Mouse (Mus musculus) lung, postnatal 4 days (tissue): ENCODE data around the gene Hras.

ENCODE experiments used
- DNase-seq, 2 experiments: peaks; one replicate each; pipeline ENCODE4 v3.0.0; 2021

The Hras gene

DNA sequence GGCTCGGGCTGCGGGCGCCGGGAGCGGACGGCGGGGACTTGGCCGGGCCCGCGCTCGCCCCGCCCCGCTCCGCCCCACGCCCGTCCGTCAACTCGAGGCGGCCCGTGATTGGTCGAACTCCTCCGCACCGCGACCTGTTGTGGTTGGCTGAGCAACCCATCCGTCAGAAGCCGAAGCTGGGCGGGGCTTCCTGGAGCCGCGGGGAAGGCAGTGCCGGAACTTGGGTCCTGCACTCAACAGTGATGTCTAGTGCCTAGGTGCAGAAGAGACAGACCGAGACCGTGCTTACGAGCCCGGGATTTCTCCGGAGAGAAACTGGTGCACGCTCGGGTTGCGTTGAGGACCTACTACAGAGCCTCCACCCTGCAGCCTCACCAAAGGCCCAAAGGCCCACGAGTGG is at the start of gene Hras, which contains the start of gene Lrrc56:
Hras (minus strand) TSS at position 58 of the 400 bp plus-strand sequence.
Lrrc56 (plus strand) TSS at position 210 of the 400 bp plus-strand sequence.
- peak; percentile 98 to 99 for DNase-seq

DNA sequence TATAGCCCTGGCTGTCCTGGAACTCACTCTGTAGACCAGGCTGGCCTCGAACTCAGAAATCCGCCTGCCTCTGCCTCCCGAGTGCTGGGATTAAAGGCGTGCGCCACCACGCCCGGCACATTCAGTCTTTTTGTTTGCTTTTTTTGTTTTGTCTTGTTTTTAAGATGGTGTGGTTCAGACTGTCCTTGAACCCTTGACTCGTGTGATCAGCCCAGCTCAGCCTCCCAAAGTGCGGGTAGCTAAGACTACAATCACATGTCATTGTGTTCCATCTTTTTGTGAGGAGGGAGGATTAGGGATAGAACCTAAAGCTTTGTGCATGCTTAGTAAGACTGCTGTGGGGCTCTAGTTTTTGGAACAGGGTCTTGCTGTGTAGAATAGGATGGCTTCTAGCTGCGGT is 37.7 kb upstream of the Hras start:
- DNase-seq = no peak

DNA sequence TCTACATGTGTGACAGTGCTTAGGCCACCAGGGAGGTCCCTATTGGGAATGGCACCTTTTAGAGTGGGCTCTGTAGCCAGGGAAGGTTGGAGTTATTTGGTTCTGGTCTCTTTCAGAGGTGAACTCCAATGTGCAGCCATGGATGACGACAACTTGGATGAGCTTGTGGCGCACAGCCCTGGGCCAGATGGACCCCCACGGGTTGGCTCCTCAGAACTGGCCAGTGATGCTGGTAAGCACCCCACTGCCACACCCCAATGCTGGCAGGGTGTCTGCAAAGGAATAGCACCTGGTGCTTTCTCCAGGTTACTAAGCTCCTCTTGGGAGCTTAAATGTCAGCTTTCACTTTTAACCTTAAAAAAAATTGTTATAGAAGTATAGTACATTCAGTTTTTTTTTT is 37.3 kb upstream of the Hras start:
- DNase-seq = no peak

DNA sequence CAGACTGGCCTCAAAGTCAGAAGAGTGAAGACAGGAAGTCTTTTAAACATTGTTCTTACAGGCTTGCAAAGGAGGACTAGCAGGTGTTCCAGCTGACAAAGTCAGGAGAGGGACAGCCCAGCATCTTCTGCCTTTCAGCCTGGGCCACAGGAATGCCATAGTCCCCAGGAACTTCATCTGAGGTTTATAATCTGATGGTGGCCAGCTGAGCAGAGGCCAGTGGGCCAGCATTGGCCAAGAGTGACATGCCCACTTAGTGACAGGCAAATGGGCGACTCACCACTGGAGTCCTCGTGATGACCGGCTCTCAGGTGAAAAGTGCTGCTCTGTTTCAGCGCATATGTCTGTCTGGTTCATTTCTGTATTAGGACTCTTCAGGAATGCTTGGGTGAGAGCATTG is 36.8 kb upstream of the Hras start:
- no peak for DNase-seq

DNA sequence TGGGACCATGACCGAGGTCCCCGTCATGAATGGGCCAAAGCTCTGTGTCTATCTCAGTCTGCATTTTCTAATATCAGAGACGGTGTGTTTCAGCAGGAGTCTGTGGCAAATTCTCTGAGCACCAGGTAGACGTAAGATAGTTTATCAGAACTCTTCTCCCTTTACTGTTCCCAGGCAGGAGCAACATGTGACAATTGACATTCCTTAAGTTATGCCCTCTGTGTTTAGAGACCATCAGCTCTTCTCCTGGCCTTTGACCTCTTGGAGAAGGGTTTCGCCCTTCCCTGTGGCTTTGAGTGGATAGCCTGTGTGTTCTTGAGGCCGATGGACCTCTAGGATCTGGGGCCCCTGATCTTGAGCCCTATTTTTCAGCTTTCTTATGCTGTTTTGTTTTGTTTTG is 35.9 kb upstream of the Hras start:
- no peak for DNase-seq

DNA sequence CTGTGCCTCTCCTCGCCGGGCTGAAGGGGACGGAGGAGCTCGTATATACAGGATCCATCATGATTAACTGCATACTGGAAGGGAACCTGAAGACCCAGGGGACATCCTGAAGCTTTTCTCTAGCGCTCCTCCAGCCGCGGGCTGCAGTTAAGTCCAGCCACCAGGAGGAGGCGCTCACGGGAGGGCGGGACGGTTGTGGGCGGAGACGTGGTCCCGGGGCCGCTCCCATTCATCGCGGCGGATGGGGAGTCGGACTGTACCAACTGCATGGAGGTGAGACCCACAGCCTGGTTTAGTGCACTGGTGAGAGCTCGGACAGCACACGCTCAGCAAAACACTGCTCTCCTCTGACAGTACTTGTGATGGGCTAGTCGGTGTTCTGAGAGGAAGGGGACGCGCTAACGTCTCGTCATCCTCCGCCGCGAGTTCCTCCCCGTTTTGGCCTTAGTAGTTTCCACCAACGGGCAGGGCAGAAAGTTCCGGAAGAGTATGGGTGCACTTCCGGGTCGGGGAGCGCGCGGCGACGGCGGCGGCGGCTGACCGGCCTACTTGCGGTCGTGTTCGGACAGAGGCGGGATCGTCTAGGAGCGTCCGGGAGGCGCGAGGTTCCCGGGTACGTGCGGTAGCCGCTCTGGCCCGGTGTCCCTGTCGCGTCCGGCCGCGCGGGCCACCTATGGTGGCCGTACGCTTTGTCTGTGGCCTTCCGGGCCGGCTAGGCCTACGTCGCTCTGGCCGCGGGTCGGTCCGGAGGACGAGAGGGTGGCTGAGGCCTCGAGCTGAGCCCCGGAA is 34.7 kb upstream of the Hras start, which contains the start of gene Phrf1:
Phrf1 (plus strand) TSS at position 506 of the 789 bp plus-strand sequence.
- DNase-seq = peak; percentile 91 to 95

DNA sequence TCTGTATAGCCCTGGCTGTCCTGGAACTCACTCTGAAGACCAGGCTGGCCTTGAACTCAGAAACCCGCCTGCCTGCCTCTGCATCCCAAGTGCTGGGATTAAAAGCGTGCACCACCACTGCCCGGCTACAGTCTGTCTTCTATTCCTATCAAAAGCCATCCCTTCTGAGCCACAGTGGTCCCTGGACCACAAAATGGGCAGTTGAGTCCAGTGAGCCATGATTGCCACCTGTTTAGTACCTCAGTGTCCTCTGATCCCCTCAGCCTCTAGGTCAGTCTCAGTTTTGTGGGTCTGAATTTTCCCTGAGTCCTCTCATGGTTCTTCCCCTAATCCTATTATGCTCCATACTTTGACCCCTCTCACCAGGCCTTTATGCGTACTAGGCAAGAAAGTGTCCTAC is 34.0 kb upstream of the Hras start:
- no peak for DNase-seq

DNA sequence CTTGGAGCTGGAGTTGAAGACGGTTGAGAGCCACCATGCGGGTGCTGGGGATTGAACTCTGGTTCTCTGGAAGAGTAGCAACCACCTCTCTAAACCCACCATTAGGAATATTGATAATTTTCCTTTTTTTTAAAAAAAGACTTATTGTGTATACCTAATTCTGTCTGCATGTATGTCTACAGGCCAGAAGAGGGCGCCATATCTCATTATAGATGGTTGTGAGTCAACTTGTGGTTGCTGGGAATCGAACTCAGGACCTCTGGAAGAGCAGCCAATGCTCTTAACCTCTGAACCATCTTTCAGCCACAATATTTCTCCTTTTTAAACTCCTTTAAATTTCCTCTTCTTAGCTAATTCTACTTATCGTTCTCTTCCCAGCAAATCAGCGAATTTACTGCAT is 32.7 kb upstream of the Hras start:
- DNase-seq = no peak

GRCm38 (mm10) chr7:141222696-141223215 is 29.0 kb upstream of the Hras start:
- no peak for DNase-seq

DNA sequence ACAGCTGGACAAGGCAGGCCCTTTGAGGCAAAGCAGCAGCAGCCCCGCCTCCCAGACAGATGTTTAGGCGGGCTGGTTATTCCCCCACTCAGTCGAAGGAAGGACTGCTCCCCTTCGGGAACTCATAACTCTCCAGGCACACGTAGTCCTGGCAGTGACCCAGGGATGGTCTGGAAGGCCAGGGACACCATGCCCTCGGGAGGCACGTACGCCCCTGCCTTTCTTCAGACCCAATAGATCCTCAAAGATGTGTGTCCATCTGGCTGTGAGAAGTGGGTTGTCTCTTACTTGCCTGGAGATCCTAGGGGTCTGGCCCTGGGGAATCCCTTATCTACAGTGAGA is 28.3 kb upstream of the Hras start:
- no peak for DNase-seq

GRCm38 (mm10) chr7:141221249-141222125 is 27.7 kb upstream of the Hras start:
- peak; percentile 98 to 100 for DNase-seq

DNA sequence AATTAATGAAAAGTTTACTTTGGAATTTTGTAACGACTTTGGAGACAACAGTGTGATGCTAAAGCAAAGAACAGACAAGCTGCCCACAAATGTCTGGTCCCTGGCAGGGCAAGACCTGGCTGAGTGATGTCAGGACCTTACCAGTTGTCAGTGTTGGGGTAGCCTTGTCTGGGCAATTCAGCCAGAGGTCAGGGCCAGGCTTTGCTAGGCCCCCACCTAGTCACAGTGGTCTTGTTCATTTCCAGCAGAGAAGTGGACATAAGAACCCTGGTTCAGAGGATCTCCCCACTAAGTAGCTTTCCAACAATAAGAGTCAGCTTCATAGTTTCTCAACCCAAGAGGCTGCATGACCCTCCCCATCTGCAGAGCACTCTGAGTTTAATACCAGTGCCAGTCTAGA is 26.6 kb upstream of the Hras start:
- DNase-seq = no peak

DNA sequence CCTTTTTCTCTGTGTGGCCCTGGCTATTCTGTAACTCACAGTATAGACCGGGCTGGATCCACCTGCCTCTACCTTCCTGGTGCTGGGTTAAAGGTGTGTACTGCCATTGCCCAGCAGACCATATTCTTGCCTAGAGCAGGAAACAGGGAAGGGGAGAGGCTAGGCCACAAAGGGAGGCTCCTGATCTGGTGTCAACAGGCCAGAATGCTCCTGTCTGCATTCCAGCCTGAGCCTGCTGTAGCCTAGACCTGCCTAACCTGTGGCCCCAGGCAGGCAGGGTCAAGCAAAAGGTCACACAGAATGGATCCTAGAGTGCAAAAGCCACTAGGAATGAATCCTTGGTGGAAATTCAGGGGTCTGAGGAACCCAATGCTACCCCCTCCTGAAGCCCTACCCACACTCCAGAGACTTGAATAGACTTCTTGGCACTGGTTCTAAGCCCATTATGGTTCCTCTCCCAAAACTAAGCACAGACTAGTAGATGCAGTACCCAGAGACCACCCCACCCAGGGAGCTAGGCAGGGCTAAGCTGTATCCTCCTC is 25.8 kb upstream of the Hras start:
- DNase-seq = no peak

DNA sequence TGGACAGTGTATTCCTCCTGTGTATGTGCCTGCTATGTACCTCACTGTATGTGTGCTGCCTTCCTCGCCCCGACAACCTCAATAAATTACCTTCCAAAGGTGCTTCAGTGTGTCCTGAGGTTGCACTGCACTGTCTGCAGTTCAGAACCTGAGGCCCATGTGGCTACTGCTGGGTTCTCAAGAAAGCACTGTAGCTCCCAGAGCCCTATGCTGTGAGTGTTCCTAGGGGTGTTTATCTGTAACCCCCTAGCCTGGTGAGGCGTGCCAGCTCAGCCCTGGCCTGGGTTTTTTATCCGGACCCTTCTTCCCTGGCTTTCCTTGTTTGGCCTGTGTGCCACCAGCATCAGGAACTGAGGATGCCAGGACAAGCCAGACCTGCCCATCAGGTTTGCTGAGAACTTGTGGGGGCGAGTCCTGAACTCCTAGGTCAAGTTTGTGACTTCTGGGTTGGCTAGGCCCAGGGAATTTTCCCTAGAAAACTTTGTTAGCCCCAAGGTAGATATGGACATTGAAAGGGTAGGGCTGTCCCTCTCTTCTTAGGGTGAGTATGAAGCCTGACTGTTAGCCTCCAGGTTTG is 24.8 kb upstream of the Hras start:
- DNase-seq = no peak

GRCm38 (mm10) chr7:141218141-141218540 is 24.3 kb upstream of the Hras start:
- DNase-seq = no peak

GRCm38 (mm10) chr7:141217343-141218013 is 23.7 kb upstream of the Hras start:
- DNase-seq = no peak

GRCm38 (mm10) chr7:141216894-141217293 is 23.1 kb upstream of the Hras start:
- DNase-seq = no peak

GRCm38 (mm10) chr7:141215880-141216733 is 22.3 kb upstream of the Hras start:
- peak; percentile 88 to 92 for DNase-seq

DNA sequence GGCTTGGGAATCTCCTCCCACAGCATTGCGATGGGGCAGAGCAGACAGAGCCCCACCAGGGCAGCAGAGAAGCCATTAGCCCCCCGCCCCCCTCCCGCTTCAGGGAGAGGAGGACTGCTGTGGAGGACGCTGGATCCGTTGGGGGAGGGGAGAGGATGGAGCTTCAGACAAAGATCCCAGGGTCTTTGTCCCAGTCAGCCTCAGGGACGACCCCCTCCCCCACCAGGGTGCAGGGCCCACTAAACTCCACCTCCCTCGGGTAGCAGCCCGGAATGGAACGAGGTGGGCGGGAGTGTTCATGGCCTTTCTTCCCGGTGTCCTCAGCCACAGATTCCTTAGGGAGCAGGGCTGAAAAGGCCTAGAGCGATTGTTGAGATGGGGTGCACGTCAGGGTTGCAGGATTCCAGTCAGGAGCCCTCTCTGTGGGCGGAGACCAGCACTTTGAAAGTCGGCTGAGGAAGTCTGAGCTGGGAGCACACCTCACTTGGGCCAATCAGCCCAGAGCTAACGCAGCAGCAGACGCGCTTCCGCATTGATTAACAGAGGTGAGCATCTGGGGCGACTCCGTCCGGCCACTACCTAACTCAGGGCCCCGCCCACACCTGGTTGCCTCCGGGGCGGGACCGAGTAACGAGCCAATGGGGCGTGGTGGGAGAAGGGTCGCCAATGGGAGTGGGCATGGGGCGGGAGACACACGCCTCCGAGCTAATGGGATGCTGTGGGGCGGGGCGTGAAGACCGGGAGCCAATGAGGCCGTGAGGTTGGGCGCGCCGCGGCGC is 21.5 kb upstream of the Hras start, which contains the start of gene Rassf7:
Rassf7 (plus strand) TSS at position 760 of the 779 bp plus-strand sequence.
- DNase-seq = peak; percentile 95 to 97

DNA sequence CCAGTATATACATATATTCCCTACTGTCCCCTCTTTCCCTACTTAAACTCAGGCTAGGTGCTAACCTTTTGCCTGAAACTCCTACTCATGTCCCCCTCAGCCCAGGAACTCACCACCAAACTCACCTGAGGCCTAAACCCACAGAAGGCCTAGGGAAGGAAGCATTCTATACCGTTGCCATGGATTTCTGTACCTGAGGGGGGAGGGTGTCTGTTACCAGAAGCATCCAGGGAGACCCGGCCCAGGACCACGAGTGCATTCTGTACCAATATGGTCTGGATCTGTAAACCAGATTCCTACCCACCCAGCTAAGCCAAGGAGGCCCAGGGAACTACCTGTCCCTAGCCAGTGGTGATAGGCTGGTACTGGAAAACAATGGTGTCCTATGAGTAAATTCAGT is 20.5 kb upstream of the Hras start:
- no peak for DNase-seq
